Mouse (Mus musculus): ENCODE data around the gene Pecam1. TPM values are rescaled to one million over a fixed set of nuclear protein-coding genes. Genes with fewer than 3 reads are reported as not detected.
A peak's percentile ranks its signal among the peaks of the same experiment; 100 is the strongest.

Pecam1 gene
- polyA plus RNA-seq, 1 experiment from 2014 or later, result 44.2 TPM

- under 1% methylated on average over 67 of the region's 67 CpGs for WGBS
- Histone ChIP-seq H3K36me3 (no peaks in the 10 kb centered on the region), H3K9me3 (no peaks in the 10 kb centered on the region), H3K27ac (peak overlapping the region; percentile 87), H3K27me3 (no peaks in the 10 kb centered on the region), H3K4me1 (peaks cover 23% of the 10 kb centered on the region), H3K9ac (peak overlapping the region; percentile 77), H3K4me2 (peak overlapping the region; percentile 80), H3K4me3 (peak overlapping the region; percentile 97)
- ATAC-seq (ENCODE audit: insufficient number of reproducible peaks, low FRiP score, low TSS enrichment, low read depth), result peak; percentile 64; the same call in 1 of the 2 replicates
Observed at GRCm38 (mm10) chr11:106612209-106612960, 138.0 kb downstream of the Pecam1 start.

- no peaks in the 10 kb centered on the region; the same call in 1 of the 2 replicates for H3K36me3 ChIP-seq
- H3K4me1 ChIP-seq, result peaks cover 29% of the 10 kb centered on the region
- no peak for ATAC-seq (ENCODE audit: insufficient number of reproducible peaks, low FRiP score, low TSS enrichment, low read depth)
- H3K9me3 ChIP-seq, result no peaks in the 10 kb centered on the region
- H3K27ac ChIP-seq, result no peak overlapping the region
- H3K27me3 ChIP-seq, result no peaks in the 10 kb centered on the region
- H3K9ac ChIP-seq, result no peak overlapping the region
- WGBS, result 50% methylated on average over 8 of the region's 8 CpGs
- H3K4me3 ChIP-seq, result no peak overlapping the region
- H3K4me2 ChIP-seq, result no peak overlapping the region
Observed at GRCm38 (mm10) chr11:106609731-106610130, 140.7 kb downstream of the Pecam1 start.

DNA sequence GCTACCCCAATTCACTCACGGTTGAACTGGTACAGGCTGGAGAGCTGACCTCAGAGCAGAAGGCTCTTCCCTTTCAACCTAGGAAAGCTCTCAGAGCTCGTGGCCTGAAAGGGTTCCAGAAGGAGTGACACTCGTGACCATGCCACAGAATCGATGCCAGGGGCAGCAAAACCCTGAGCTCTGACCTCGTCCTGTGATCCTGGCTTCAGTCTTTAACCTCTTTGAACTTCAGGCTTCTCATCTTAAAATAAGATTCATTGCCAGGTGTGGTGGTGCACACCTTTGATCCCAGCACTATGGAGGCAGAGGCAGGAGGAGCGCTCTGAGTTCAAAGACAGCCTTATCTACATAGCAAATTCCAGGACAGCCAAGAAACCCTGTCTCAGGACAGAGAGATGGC, 143.1 kb downstream of the Pecam1 start:
- Histone ChIP-seq H3K27ac (no peak overlapping the region), H3K9ac (no peak overlapping the region), H3K4me3 (no peak overlapping the region), H3K9me3 (no peaks in the 10 kb centered on the region), H3K27me3 (no peaks in the 10 kb centered on the region), H3K36me3 (no peaks in the 10 kb centered on the region; the same call in 1 of the 2 replicates), H3K4me1 (peaks cover 33% of the 10 kb centered on the region), H3K4me2 (no peak overlapping the region)
- WGBS, result 72% methylated on average over 6 of the region's 6 CpGs
- ATAC-seq (ENCODE audit: insufficient number of reproducible peaks, low FRiP score, low TSS enrichment, low read depth), result no peak

DNA sequence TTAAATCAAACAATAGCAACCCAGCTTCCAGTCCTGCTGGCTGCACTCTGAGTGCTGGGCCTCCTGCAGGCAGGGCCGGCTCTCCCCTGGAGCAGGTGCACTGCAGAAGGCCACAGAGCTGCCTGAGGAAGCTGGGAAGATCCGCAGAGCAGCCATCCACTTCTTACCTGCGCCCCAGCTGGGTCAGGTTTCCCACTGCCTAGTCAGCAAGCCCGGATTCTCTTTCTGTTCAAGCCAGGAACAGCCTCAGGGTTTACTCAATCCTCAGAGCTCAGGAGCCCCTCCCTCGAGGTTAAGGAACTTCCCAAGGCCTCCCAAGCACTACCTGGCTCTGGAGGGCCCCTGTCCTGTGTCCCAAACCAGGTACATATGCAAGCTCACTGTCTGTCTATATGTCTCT, 144.4 kb downstream of the Pecam1 start:
- no peak overlapping the region; the same call in 1 of the 2 replicates for H3K27ac ChIP-seq
- H3K27me3 ChIP-seq, result no peaks in the 10 kb centered on the region
- ATAC-seq (ENCODE audit: insufficient number of reproducible peaks, low FRiP score, low TSS enrichment, low read depth), result no peak
- H3K4me2 ChIP-seq, result no peak overlapping the region
- peaks cover 22% of the 10 kb centered on the region; the same call in 1 of the 2 replicates for H3K4me1 ChIP-seq
- no peak overlapping the region for H3K4me3 ChIP-seq
- H3K9ac ChIP-seq, result 0 out of 2 replicates have a peak overlapping the region, but pooled peaks have one; percentile 14
- no peaks in the 10 kb centered on the region for H3K9me3 ChIP-seq
- H3K36me3 ChIP-seq, result no peaks in the 10 kb centered on the region; the same call in 1 of the 2 replicates
- WGBS, result 51% methylated on average over 5 of the region's 5 CpGs

Small RNA genes within 50 kb of the gene (microRNA-seq; reads per million reads assigned to microRNA genes)
- not detected for gene Gm25994
- gene Mir3064, result 9.4 reads per million, percentile 25 among the genes with 10 or more reads in this experiment

Other genes starting within 250 kb of the Pecam1 start
- 10.4 and 10.9 TPM in 2 replicates for gene Tex2, start 137.2 kb downstream of the Pecam1 start, polyA plus RNA-seq (2015; fragmentation: Nextera tagmentation; extraction: Ambion mirVana)
- gene Milr1, start 598 bp upstream of the Pecam1 start, polyA plus RNA-seq (2015; fragmentation: Nextera tagmentation; extraction: Ambion mirVana), result 2.3 and 2.9 TPM in 2 replicates
- gene Polg2, start 28.9 kb upstream of the Pecam1 start, polyA plus RNA-seq (2015; fragmentation: Nextera tagmentation; extraction: Ambion mirVana), result 9.8 and 13.3 TPM in 2 replicates
- gene Ddx5, start 38.6 kb upstream of the Pecam1 start, polyA plus RNA-seq (2015; fragmentation: Nextera tagmentation; extraction: Ambion mirVana), result 284 and 288 TPM in 2 replicates
- gene Cep95, start 38.6 kb upstream of the Pecam1 start, polyA plus RNA-seq (2015; fragmentation: Nextera tagmentation; extraction: Ambion mirVana), result 21.9 and 22.5 TPM in 2 replicates
- 11.5 and 13.4 TPM in 2 replicates for gene Smurf2, start 170.1 kb upstream of the Pecam1 start, polyA plus RNA-seq (2015; fragmentation: Nextera tagmentation; extraction: Ambion mirVana)
- gene Kpna2, start 248.9 kb upstream of the Pecam1 start, polyA plus RNA-seq (2015; fragmentation: Nextera tagmentation; extraction: Ambion mirVana), result 277 and 281 TPM in 2 replicates